Mouse (Mus musculus) CH12.LX (cell line): ENCODE data around the gene Trpv1. TPM values are rescaled to one million over a fixed set of nuclear protein-coding genes. Genes with fewer than 3 reads are reported as not detected.

Experiments
- DNase-seq: peaks from one replicate; pipeline ENCODE4 v3.0.0-alpha.2; 2013; ENCODE audit errors: extremely low read depth
- H3K27ac ChIP-seq: 2 replicates; pipeline ENCODE4 v1.5.1; 2012; ENCODE audit warnings: low read depth, mild to moderate bottlenecking, control low read depth, moderate library complexity; ENCODE audit not compliant: insufficient read depth
- H3K27me3 ChIP-seq: replicated peaks from 2 replicates; pipeline ENCODE3; 2012; ENCODE audit warnings: inconsistent platforms
- H3K36me3 ChIP-seq, 2 experiments: replicated peaks in 1 of 2; 2 replicates each; pipeline versions ENCODE3 to v1.6.1; 2012; ENCODE audit warnings: inconsistent platforms in 1 of 2, low read length in 1 of 2, mild to moderate bottlenecking in 1 of 2, mixed read lengths in 1 of 2, moderate library complexity in 1 of 2; ENCODE audit not compliant: control insufficient read depth in 1 of 2, insufficient read depth in 1 of 2
- H3K4me1 ChIP-seq, 2 experiments: 2 replicates each; pipeline ENCODE4 v1.6.1; 2012; ENCODE audit warnings: inconsistent platforms in 1 of 2, moderate library complexity in 1 of 2; ENCODE audit not compliant: insufficient read depth in 2 of 2, control insufficient read depth in 1 of 2
- H3K4me2 ChIP-seq: 2 replicates; pipeline ENCODE4 v1.6.1; 2012; ENCODE audit warnings: low read depth, mild to moderate bottlenecking, control low read depth; ENCODE audit not compliant: poor library complexity, insufficient read depth, severe bottlenecking
- H3K4me3 ChIP-seq, 3 experiments: fragments of 150-350 bp in 1 of 3; sonication (generic) in 1 of 3; replicated peaks in 1 of 3; 2 replicates each; pipeline versions ENCODE3 to v1.5.1; 2011 to 2012; ENCODE audit warnings: low read depth in 2 of 3, low read length in 2 of 3, mild to moderate bottlenecking in 2 of 3, moderate library complexity in 2 of 3, control low read depth in 1 of 3, improper control_type of control experiment in 1 of 3, inconsistent platforms in 1 of 3, mixed read lengths in 1 of 3; ENCODE audit not compliant: poor library complexity in 1 of 3
- H3K79me2 ChIP-seq: replicated peaks from 2 replicates; pipeline ENCODE4 v1.6.1; 2012; ENCODE audit warnings: mild to moderate bottlenecking, moderate library complexity; ENCODE audit not compliant: control insufficient read depth, poor library complexity, insufficient read depth, severe bottlenecking; ENCODE audit errors: extremely low read depth
- H3K9ac ChIP-seq: 2 replicates; pipeline ENCODE4 v1.6.1; 2012; ENCODE audit warnings: low read depth, mild to moderate bottlenecking, control low read depth, moderate library complexity; ENCODE audit not compliant: insufficient read depth
- H3K9me3 ChIP-seq: replicated peaks from 2 replicates; pipeline ENCODE3; 2012; ENCODE audit warnings: low read length, inconsistent platforms, mixed read lengths
- BHLHE40 ChIP-seq: IDR thresholded peaks from 2 replicates; pipeline ENCODE4 v1.6.1; 2011; ENCODE audit warnings: mild to moderate bottlenecking, low read depth, low read length, improper control_type of control experiment
- CTCF ChIP-seq, 2 experiments: IDR thresholded peaks in 1 of 2; conservative IDR thresholded peaks in 1 of 2; 2 replicates each; pipeline ENCODE4 v1.5.1; 2011 to 2012; ENCODE audit warnings: low read depth in 2 of 2, low read length in 2 of 2, improper control_type of control experiment in 1 of 2, inconsistent platforms in 1 of 2, mild to moderate bottlenecking in 1 of 2, moderate library complexity in 1 of 2
- EP300 ChIP-seq: IDR thresholded peaks from 2 replicates; pipeline ENCODE4 v1.6.1; 2011; ENCODE audit warnings: low read length, improper control_type of control experiment
- GABPA ChIP-seq: IDR thresholded peaks from 2 replicates; pipeline ENCODE4 v1.6.1; 2012; ENCODE audit warnings: low read depth, low read length, improper control_type of control experiment, inconsistent platforms; ENCODE audit not compliant: insufficient replicate concordance
- JUN ChIP-seq: IDR thresholded peaks from 2 replicates; pipeline ENCODE4 v1.6.1; 2011; ENCODE audit warnings: low read depth, mild to moderate bottlenecking, low read length, improper control_type of control experiment, moderate library complexity; ENCODE audit not compliant: insufficient read depth
- JUND ChIP-seq: conservative IDR thresholded peaks from 2 replicates; pipeline ENCODE4 v1.6.1; 2011; ENCODE audit warnings: low read depth, low read length, improper control_type of control experiment
- MAFK ChIP-seq: IDR thresholded peaks from 2 replicates; pipeline ENCODE4 v1.6.1; 2011; ENCODE audit warnings: low read length, improper control_type of control experiment; ENCODE audit not compliant: insufficient replicate concordance
- MAX ChIP-seq: IDR thresholded peaks from 2 replicates; pipeline ENCODE4 v1.6.1; 2011; ENCODE audit warnings: low read length, improper control_type of control experiment
- MXI1 ChIP-seq: IDR thresholded peaks from 2 replicates; pipeline ENCODE4 v1.6.1; 2011; ENCODE audit warnings: mild to moderate bottlenecking, low read depth, low read length, improper control_type of control experiment
- PAX5 ChIP-seq: IDR thresholded peaks from 2 replicates; pipeline ENCODE4 v1.6.1; 2012; ENCODE audit warnings: low read length, inconsistent platforms, mixed read lengths
- UBTF ChIP-seq: IDR thresholded peaks from 2 replicates; pipeline ENCODE4 v1.6.1; 2012; ENCODE audit warnings: low read depth, mild to moderate bottlenecking, inconsistent platforms, low read length, improper control_type of control experiment, moderate library complexity
- USF2 ChIP-seq: conservative IDR thresholded peaks from 2 replicates; pipeline ENCODE4 v1.6.1; 2011; ENCODE audit warnings: low read depth, low read length, improper control_type of control experiment
- ZC3H11A ChIP-seq: IDR thresholded peaks from 2 replicates; pipeline ENCODE4 v1.6.1; 2012; ENCODE audit warnings: low read depth, mild to moderate bottlenecking, inconsistent platforms, low read length, improper control_type of control experiment
- ZKSCAN1 ChIP-seq: IDR thresholded peaks from 2 replicates; pipeline ENCODE4 v1.6.1; 2012; ENCODE audit warnings: low read depth, inconsistent platforms, low read length, improper control_type of control experiment, borderline replicate concordance
- ZMIZ1 ChIP-seq: IDR thresholded peaks from 2 replicates; pipeline ENCODE4 v1.6.1; 2012; ENCODE audit warnings: low read depth, mild to moderate bottlenecking, inconsistent platforms, low read length, improper control_type of control experiment
- dilution Hi-C: fragments of 300-500 bp; cut with MboI; formaldehyde crosslinking; loops from 2 replicates; pipeline ENCODE4 v1.14.3; 2020; ENCODE audit warnings: low sequenced_read_pairs; ENCODE audit not compliant: extremely low pct_unique_long_range_greater_than_20kb, extremely low pct_ligation_motif_present
- in situ Hi-C: fragments of 300-500 bp; cut with MboI; formaldehyde crosslinking; loops from 3 replicates; pipeline ENCODE4 v1.14.3; 2019; ENCODE audit warnings: low sequenced_read_pairs, low pct_ligation_motif_present, low pct_unique_long_range_greater_than_20kb, mixed read lengths
- polyA plus RNA-seq: library from polyadenylated mRNA; unstranded; fragments of >175 nt; gene quantifications from 2 replicates; pipeline ENCODE4 v1.2.1, GENCODE M21; 2012; ENCODE audit warnings: low read depth; ENCODE audit not compliant: insufficient read length
- total RNA-seq, 2 experiments: library from RNA; depleted of rRNA; stranded (reverse); fragments of 300-350 nt in 1 of 2; fragments of >200 nt in 1 of 2; gene quantifications; 2 replicates each; pipeline ENCODE4 v1.2.3; 2012 to 2014

Gene Trpv1
- total and polyA plus RNA-seq, 3 experiments = 0.08 to 0.13 TPM; not detected in 1

- peaks cover 6% of the 10 kb centered on the region for H3K9me3 ChIP-seq
- no peaks in the 10 kb centered on the region for H3K36me3 ChIP-seq
- TF ChIP-seq JUN = no peak
- TF ChIP-seq ZC3H11A = no peak
- no peak for TF ChIP-seq EP300
- TF ChIP-seq, all 38 proteins: peak for 0
- H3K27me3 ChIP-seq = peaks cover 87% of the 10 kb centered on the region
- no peak overlapping the region for H3K9ac ChIP-seq
- H3K4me1 ChIP-seq = no peaks in the 10 kb centered on the region
- DNase-seq = no peak
- dilution Hi-C loops (no loop called here), in situ Hi-C loops (no loop called here)
- H3K4me3 ChIP-seq = no peak overlapping the region
- no peak overlapping the region for H3K27ac ChIP-seq
- H3K4me2 ChIP-seq = no peak overlapping the region
- no peaks in the 10 kb centered on the region for H3K79me2 ChIP-seq
Measured at GRCm38 (mm10) chr11:73261385-73261784, 27.3 kb downstream of the Trpv1 start.

DNA sequence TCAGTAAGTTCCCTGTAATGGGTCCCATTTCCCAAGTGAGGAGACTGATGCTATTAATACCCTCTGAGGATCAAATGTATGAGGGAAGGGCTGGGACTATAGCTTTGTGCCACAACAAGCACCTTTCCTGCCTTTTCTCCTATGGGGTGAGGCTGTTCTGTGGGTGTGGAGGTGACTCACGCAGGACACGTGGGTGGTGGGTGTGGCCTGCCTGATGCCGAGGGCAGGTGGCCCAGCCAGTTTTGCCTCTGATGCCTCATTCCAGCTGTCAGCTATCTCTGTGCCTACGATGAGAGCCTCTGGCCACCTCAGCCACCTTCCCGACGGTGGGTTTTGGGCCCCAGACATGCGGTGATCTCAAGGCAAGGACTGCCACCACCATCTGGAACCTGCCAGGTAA lies 33.2 kb downstream of the Trpv1 start, which contains the start of gene Trpv3:
TSS of gene Trpv3 (plus strand) at position 122 of the 400 bp plus-strand sequence.
- no peak for DNase-seq
- TF ChIP-seq ZKSCAN1 = no peak
- peak; percentile 16; the same call in 1 of the 2 replicates for TF ChIP-seq MXI1
- no peak for TF ChIP-seq USF2
- TF ChIP-seq MAX = no peak
- no peak for TF ChIP-seq JUND
- no peak for TF ChIP-seq GABPA
- no peak for TF ChIP-seq ZMIZ1
- TF ChIP-seq CTCF (conservative IDR thresholded peaks at IDR 0.05 in 1 of 2, IDR thresholded peaks at IDR 0.05 in 1 of 2; ENCODE audit: low read depth in 2 of 2, low read length in 2 of 2) = no peak
- TF ChIP-seq PAX5 = no peak
- Histone ChIP-seq H3K9ac (no peak within 1 kb of the TSS), H3K9me3 (no peaks in the 10 kb centered on the region), H3K36me3 (no peaks in the 10 kb centered on the region), H3K27me3 (peaks cover 95% of the 10 kb centered on the region), H3K4me1 (0 out of 4 replicates have a peak, but pooled peaks cover 0 to 2% of the 10 kb centered on the region in 2 experiments), H3K79me2 (no peaks in the 10 kb centered on the region), H3K4me3 (no peak within 1 kb of the TSS), H3K27ac (no peak within 1 kb of the TSS), H3K4me2 (no peak within 1 kb of the TSS)
- in situ Hi-C loops (no loop called here), dilution Hi-C loops (no loop called here)

DNA sequence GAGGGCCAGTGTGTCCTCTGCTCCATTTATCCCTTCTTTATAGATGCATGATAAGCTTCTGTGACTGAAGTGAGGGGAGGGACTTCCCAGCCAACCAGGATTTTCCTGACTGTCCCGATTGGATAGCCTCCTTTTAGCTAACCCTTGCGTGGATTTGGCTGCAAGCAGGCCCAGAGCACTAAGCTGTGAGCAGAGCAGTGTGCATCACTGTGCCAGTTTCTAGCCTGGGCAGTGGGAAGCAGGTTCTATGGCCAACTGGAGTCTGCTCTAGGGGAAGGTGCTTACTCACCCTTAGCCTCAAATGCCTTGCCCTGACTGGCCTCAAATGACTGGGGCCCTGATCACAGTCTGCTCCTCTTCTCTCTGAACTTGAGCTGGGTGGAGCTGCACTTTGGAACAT lies 40.7 kb downstream of the Trpv1 start:
- peaks cover 3 to 4% of the 10 kb centered on the region in 2 experiments for H3K4me1 ChIP-seq
- in situ Hi-C loops (loop anchor here (5.0 to 25.0 kb wide), 2 partner anchors 38 to 1087 kb away; partner anchors contain the start of genes Olfr411 and Olfr412), dilution Hi-C loops (no loop called here)
- H3K79me2 ChIP-seq = no peaks in the 10 kb centered on the region
- no peak for TF ChIP-seq ZMIZ1
- TF ChIP-seq UBTF = no peak
- no peak for TF ChIP-seq GABPA
- no peak for TF ChIP-seq MAFK
- no peak for TF ChIP-seq BHLHE40
- H3K27ac ChIP-seq = no peak overlapping the region
- H3K9me3 ChIP-seq = no peaks in the 10 kb centered on the region
- H3K9ac ChIP-seq = no peak overlapping the region
- no peaks in the 10 kb centered on the region for H3K36me3 ChIP-seq
- DNase-seq = no peak
- H3K4me3 ChIP-seq = no peak overlapping the region
- peaks cover 88% of the 10 kb centered on the region for H3K27me3 ChIP-seq
- no peak overlapping the region for H3K4me2 ChIP-seq
